Mouse (Mus musculus) layer of hippocampus, postnatal 10 days (tissue): ENCODE measurements around the gene Bcas1. TPM values are rescaled to one million over a fixed set of nuclear protein-coding genes. Genes with fewer than 3 reads are reported as not detected.

Source experiments
- DNase-seq, 2 experiments: peaks; one replicate each; pipeline ENCODE4 v3.0.0; 2021; ENCODE audit warnings: low spot score in 2 of 2
- total RNA-seq, 2 experiments: library from RNA; stranded (reverse); gene quantifications; 2 replicates each; pipeline ENCODE4 v1.2.3; 2021

The Bcas1 gene
- total RNA-seq, 2 experiments from 2014 or later: 54.6 to 67.1 TPM

DNA sequence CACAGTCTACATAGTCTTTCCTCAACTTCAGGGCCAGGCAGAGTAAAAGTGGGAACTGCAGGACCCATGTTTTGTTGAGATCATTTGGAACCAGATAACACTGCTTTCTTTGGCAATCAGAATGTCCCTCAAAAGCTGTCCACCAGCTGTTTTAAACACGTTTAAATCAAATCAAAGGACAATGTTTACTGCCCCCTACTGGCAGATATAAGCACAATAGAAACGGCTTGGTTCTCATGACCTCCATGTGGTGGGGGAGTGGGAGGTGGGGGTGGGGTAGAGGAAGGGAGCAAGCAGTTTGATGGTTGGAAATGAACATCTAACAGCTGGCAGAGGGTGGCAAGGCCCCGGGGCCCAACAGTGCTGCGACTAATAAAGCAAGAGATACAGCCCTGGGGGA, 5.7 kb downstream of the Bcas1 start:
- DNase-seq: no peak

DNA sequence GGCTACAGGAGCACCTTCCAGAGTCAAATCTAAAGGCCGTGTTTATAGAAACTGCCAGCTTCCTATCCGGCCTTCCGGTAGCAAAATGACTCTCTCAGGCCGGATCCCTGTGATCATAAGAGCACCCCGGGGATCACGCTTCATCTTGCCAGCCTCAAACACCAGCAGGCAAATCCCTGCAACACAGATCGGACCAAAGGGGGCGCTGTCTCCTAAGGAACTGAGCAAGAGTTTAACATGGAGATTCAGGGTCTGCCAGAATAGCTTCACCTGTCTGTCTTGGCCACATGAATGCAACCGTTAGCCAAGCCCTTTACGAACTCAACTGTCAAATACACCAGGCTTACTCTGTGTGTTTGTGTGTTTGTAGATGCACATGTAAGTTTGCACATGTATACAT, 8.9 kb downstream of the Bcas1 start:
- peak; percentile 57 to 65 for DNase-seq

DNA sequence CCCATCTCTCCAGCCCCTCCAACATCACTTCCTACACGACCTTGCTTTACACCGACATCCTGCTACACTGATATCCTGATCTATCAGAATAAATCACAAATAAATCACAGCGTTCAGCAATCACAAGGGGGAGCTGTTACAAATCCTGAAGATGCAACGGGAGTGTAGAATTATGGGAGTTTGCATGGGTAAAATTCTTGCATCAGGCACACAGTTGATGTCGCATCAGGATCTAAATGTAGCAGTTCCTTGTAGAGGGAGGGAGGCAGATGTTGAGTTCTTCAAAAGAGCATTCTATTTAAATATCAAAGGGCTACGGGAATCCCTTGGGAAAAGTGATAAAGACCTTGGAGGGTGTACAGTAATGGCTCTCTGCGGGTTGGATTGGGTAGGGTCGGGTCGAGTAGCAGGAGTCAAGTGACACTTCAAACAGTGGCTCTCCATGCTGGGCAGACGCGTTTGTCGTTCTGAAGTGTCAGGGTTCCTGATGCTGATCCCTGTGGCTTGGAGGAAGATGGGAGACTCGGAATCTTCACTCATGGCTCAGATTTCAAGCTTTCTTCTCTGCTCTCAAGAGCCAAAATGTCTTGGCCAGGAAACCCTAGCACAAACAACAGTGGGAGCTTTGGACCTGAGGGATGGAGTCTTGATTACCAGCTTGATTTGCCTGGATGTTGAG, 16.0 kb downstream of the Bcas1 start:
- peak in 1 of 2 experiments; percentile 17 for DNase-seq

- DNase-seq: no peak
These were observed 16.8 kb downstream of the Bcas1 start for GRCm38 (mm10) chr2:170410677-170411489.

- peak; percentile 16 to 43 for DNase-seq
These were observed 21.2 kb downstream of the Bcas1 start for GRCm38 (mm10) chr2:170406438-170406837.

DNA sequence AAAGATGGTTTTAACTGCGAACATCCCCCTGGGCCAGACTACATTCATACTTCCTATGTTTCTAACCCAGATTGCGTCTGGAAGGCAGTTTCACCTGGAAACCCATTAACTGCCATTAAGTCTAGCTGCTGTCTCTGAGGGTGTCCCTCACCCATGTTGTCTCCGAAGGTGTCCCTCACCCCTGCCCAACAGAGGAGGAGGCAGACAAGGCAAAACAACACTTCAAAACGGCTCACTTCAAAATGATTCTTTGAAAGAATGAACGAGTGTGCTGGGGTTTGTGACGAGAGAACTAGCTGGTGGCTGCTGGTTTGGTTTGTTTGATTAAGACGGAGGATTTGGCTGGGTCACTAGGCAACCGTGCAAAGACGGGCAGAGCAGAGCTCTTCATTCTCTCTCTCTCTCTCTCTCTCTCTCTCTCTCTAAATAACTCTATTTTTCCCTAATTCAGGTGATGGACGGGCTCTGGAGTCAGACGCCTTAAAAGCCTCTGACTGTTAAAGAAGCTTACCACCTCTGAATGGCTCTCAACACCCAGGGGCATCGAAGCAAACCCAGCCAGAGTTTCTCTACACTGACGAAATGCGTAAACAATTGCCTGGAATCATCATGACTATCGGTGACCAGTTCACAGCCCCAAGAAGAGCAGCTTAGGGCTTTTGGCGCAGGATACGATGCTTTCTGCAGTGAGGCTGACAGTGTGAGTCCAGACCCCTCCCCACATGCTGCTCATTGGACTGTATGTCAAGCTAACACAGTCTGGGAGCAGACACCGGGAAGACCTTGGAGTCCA, 22.7 kb downstream of the Bcas1 start:
- no peak for DNase-seq

DNA sequence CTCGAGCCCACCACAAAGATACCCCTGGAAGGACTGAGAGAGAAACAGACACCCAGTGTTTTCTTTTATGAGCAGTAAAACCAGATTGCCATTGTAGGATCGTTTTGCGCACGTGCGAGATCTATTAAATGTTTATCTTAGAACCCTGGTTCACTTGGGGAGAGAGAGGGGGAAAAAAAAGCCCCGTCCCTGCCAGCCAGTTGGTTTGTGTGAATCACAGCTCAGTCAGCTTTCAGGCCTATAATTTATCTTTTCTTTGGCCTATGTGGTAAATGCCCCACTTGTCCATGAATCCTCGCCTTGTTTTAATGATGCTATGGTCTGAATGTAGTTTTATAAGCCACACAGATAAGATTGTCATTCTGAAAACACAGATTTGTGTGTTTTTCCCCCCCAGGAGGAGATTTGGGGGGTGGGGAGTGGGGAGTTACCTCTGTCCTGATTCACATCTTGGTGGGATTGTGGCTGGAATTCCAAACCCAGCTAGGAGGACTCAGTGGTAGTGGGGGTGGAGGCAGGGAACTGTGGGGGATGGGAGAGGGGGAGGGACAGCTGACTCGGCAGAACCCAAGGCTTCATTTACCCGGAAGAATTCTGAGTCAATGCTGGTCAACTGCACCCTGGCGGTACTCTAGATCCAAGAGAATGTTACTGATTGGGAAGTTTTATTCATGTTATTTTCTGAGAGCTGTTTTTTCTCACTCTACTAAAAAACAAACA, 23.8 kb downstream of the Bcas1 start:
- DNase-seq: no peak

GRCm38 (mm10) chr2:170401211-170401799, 26.3 kb downstream of the Bcas1 start:
- DNase-seq: peak; percentile 76 to 85

- DNase-seq: no peak
These were observed 27.0 kb downstream of the Bcas1 start for GRCm38 (mm10) chr2:170400666-170401065.

DNA sequence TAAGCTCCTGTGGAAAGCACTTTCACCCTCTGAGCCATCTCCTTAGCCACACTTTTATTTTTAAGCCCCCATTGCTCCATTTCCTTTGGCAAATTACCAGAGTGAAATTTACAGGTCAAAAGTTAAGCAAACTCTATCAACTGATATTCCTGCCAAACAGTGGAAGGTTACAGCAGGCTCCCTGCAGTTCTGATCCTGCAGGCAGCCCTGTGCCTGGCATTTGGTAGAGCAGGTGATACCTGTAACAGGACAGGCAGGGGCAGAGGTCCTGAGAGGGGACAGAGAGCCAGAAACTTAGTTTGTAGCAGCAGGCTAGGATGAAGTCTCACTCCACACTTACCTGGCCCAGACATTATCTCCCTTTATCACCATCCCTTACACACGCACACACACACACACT, 35.7 kb downstream of the Bcas1 start:
- no peak for DNase-seq

GRCm38 (mm10) chr2:170388320-170388719, 39.3 kb downstream of the Bcas1 start:
- no peak for DNase-seq

- DNase-seq: no peak
These were observed 42.1 kb downstream of the Bcas1 start for GRCm38 (mm10) chr2:170385556-170385955.

GRCm38 (mm10) chr2:170384770-170385169, 42.9 kb downstream of the Bcas1 start:
- no peak for DNase-seq

- no peak for DNase-seq
These were observed 54.3 kb downstream of the Bcas1 start for GRCm38 (mm10) chr2:170373391-170373790.

GRCm38 (mm10) chr2:170365676-170366075, 62.0 kb downstream of the Bcas1 start:
- no peak for DNase-seq

DNA sequence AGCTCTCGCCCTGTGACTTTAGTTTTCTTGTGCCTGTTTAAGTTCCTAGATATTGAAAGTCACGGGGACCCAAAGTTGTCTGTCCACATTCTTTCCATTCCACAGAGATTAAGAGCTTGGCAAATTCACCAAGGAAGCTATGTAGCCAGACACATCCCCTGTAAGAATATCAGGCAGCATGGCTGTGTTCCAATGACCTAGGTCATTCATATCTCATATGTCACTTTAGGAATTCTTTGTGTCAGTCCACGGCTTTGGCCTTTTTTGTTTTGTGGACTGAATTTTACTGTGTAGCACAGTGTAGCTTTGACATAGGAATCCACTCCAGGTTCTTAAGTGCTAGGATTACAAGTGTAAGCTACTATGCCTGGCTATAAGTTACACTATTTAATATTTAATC, 62.4 kb downstream of the Bcas1 start:
- DNase-seq: no peak

- DNase-seq: no peak
These were observed 70.8 kb downstream of the Bcas1 start for GRCm38 (mm10) chr2:170356667-170357374.

DNA sequence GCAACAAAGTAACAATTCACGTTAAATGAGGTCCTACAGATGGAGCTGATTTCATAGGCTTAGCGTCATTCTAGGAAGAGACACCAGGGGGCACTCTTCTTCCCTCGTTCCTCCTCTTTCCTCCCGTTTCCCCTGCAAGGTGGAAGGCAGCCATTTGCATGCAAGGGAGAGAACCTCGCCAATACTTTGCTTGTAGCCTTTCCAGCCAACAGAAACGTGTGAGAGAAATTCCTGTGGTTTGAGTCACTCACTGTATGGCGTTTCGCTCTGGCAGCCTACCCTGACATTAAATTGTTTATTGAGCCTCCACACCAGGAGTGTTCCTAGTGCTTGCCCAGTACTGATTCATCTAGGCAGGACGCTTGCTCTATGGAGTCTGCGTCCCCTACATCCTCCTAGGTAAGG, 72.7 kb downstream of the Bcas1 start:
- peak; percentile 87 to 89 for DNase-seq

- no peak for DNase-seq
These were observed 75.4 kb downstream of the Bcas1 start for GRCm38 (mm10) chr2:170352273-170352672.

GRCm38 (mm10) chr2:170351847-170352246, 75.8 kb downstream of the Bcas1 start:
- no peak for DNase-seq
